Mouse (Mus musculus) duodenum, adult 2 months (tissue): ENCODE results near the gene H3f3b. TPM values are rescaled to one million over a fixed set of nuclear protein-coding genes. Genes with fewer than 3 reads are reported as not detected.

Experiments used
- polyA plus RNA-seq: library from polyadenylated mRNA; depleted of rRNA; stranded (reverse); fragments of >200 nt; gene quantifications from 2 replicates; pipeline ENCODE4 v1.2.3, GENCODE M21; 2012; ENCODE audit warnings: low replicate concordance; rRNA removed

The H3f3b gene
- polyA plus RNA-seq, result 118 and 156 TPM in 2 replicates

GRCm38 (mm10) chr11:116027756-116028155, at the start of gene H3f3b:
TSS of gene H3f3b (minus strand) at chr11:116027962.

GRCm38 (mm10) chr11:116030088-116030897, 2.5 kb upstream of the H3f3b start, which contains the start of gene Unk:
TSS of gene Unk (plus strand) at chr11:116030322.

GRCm38 (mm10) chr11:116012262-116012947, 15.4 kb downstream of the H3f3b start, which contains the start of gene Galk1:
TSS of gene Galk1 (minus strand) at chr11:116012719.

GRCm38 (mm10) chr11:115974309-115975082, 53.3 kb downstream of the H3f3b start, which contains the start of gene Itgb4:
TSS of gene Itgb4 (plus strand) at chr11:115974709.

Other genes with a start within 250 kb of the H3f3b start
- gene Caskin2, start 214.3 kb downstream of the H3f3b start, polyA plus RNA-seq, result 30.2 and 41.0 TPM in 2 replicates
- 43.3 and 67.7 TPM in 2 replicates for gene Tsen54, start 213.2 kb downstream of the H3f3b start, polyA plus RNA-seq
- 207 and 252 TPM in 2 replicates for gene Llgl2, start 203.9 kb downstream of the H3f3b start, polyA plus RNA-seq
- 427 and 1,224 TPM in 2 replicates for gene Myo15b, start 169.6 kb downstream of the H3f3b start, polyA plus RNA-seq
- gene Smim5, start 128.0 kb downstream of the H3f3b start, polyA plus RNA-seq, result 0.71 and 1.8 TPM in 2 replicates
- gene Smim6, start 115.9 kb downstream of the H3f3b start, polyA plus RNA-seq, result 6.3 and 7.1 TPM in 2 replicates
- 20.5 and 22.2 TPM in 2 replicates for gene Sap30bp, start 94.7 kb downstream of the H3f3b start, polyA plus RNA-seq
- 11.2 and 15.0 TPM in 2 replicates for gene Recql5, start 94.5 kb downstream of the H3f3b start, polyA plus RNA-seq
- 58.5 and 81.0 TPM in 2 replicates for gene Itgb4, start 53.3 kb downstream of the H3f3b start, polyA plus RNA-seq
- gene Galk1, start 15.2 kb downstream of the H3f3b start, polyA plus RNA-seq, result 75.5 and 95.6 TPM in 2 replicates
- 16.6 and 27.4 TPM in 2 replicates for gene Unk, start 2.4 kb upstream of the H3f3b start, polyA plus RNA-seq
- gene Unc13d, start 50.0 kb upstream of the H3f3b start, polyA plus RNA-seq, result 5.5 and 11.2 TPM in 2 replicates
- gene Wbp2, start 59.0 kb upstream of the H3f3b start, polyA plus RNA-seq, result 285 and 420 TPM in 2 replicates
- 36.2 and 37.8 TPM in 2 replicates for gene Trim47, start 99.2 kb upstream of the H3f3b start, polyA plus RNA-seq
- 10.0 and 11.2 TPM in 2 replicates for gene Trim65, start 103.2 kb upstream of the H3f3b start, polyA plus RNA-seq
- gene Mrpl38, start 110.9 kb upstream of the H3f3b start, polyA plus RNA-seq, result 57.3 and 106 TPM in 2 replicates
- gene Fbf1, start 140.2 kb upstream of the H3f3b start, polyA plus RNA-seq, result 4.7 and 8.8 TPM in 2 replicates
- 19.6 and 27.1 TPM in 2 replicates for gene Ten1, start 170.9 kb upstream of the H3f3b start, polyA plus RNA-seq
- gene Acox1, start 171.1 kb upstream of the H3f3b start, polyA plus RNA-seq, result 87.1 and 95.2 TPM in 2 replicates
- 5.0 and 6.3 TPM in 2 replicates for gene Evpl, start 210.1 kb upstream of the H3f3b start, polyA plus RNA-seq
- 26.5 and 29.7 TPM in 2 replicates for gene Srp68, start 246.3 kb upstream of the H3f3b start, polyA plus RNA-seq